Mouse (Mus musculus) layer of hippocampus, postnatal 25 days (tissue): ENCODE results near the gene Kif9. TPM values are rescaled to one million over a fixed set of nuclear protein-coding genes. Genes with fewer than 3 reads are reported as not detected.

Experiments
- DNase-seq, 2 experiments: peaks; one replicate each; pipeline ENCODE4 v3.0.0; 2022; ENCODE audit warnings: mixed read lengths in 2 of 2, low spot score in 1 of 2; ENCODE audit errors: extremely low spot score in 1 of 2
- total RNA-seq, 2 experiments: library from RNA; stranded (reverse); gene quantifications; 2 replicates each; pipeline ENCODE4 v1.2.3; 2021

The Kif9 gene
- 1 to 10 TPM; 2.5 to 2.9 TPM for total RNA-seq

GRCm38 (mm10) chr9:110476124-110477091 lies at the start of gene Kif9, which contains the start of gene Klhl18:
Kif9 (plus strand) TSS chr9:110476958.
Klhl18 (minus strand) TSS chr9:110476694.
- DNase-seq = peak; percentile 96 to 98

GRCm38 (mm10) chr9:110431241-110431640 lies 45.5 kb upstream of the Kif9 start:
- no peak for DNase-seq

GRCm38 (mm10) chr9:110433045-110433444 lies 43.7 kb upstream of the Kif9 start:
- DNase-seq = no peak

GRCm38 (mm10) chr9:110436041-110436440 lies 40.7 kb upstream of the Kif9 start:
- no peak for DNase-seq

GRCm38 (mm10) chr9:110440049-110440448 lies 36.7 kb upstream of the Kif9 start:
- DNase-seq = no peak

GRCm38 (mm10) chr9:110440559-110440958 lies 36.2 kb upstream of the Kif9 start:
- DNase-seq = no peak

GRCm38 (mm10) chr9:110448356-110448755 lies 28.4 kb upstream of the Kif9 start:
- no peak for DNase-seq

GRCm38 (mm10) chr9:110448857-110449617 lies 27.7 kb upstream of the Kif9 start:
- DNase-seq = peak; percentile 52 to 76

- no peak for DNase-seq
Observed at GRCm38 (mm10) chr9:110452523-110452922, 24.2 kb upstream of the Kif9 start.

GRCm38 (mm10) chr9:110457926-110458325 lies 18.8 kb upstream of the Kif9 start:
- no peak for DNase-seq

GRCm38 (mm10) chr9:110459145-110459727 lies 17.5 kb upstream of the Kif9 start:
- no peak for DNase-seq

- DNase-seq = no peak
Observed at GRCm38 (mm10) chr9:110460884-110461815, 15.6 kb upstream of the Kif9 start.

GRCm38 (mm10) chr9:110462321-110462720 lies 14.4 kb upstream of the Kif9 start:
- no peak for DNase-seq

- no peak for DNase-seq
Observed at GRCm38 (mm10) chr9:110463983-110464591, 12.7 kb upstream of the Kif9 start.

- no peak for DNase-seq
Observed at GRCm38 (mm10) chr9:110465336-110465735, 11.4 kb upstream of the Kif9 start.

- DNase-seq = no peak
Observed at GRCm38 (mm10) chr9:110466179-110466578, 10.6 kb upstream of the Kif9 start.

- DNase-seq = no peak
Observed at GRCm38 (mm10) chr9:110477951-110478350, 1.2 kb downstream of the Kif9 start.

- no peak for DNase-seq
Observed at GRCm38 (mm10) chr9:110478639-110479038, 1.9 kb downstream of the Kif9 start.

- no peak for DNase-seq
Observed at GRCm38 (mm10) chr9:110488841-110489240, 12.1 kb downstream of the Kif9 start.
